Mouse (Mus musculus) limb, embryonic 10.5 days (tissue): ENCODE results near the gene Tanc2. TPM values are rescaled to one million over a fixed set of nuclear protein-coding genes. Genes with fewer than 3 reads are reported as not detected.

Experiments used
- DNase-seq: peaks from one replicate; pipeline ENCODE4 v3.0.0-alpha.2; 2017; ENCODE audit warnings: low spot score
- H3K27ac ChIP-seq: fragments of 300-500 bp; sonication (generic); 2 replicates; pipeline ENCODE4 v1.5.1; 2016; ENCODE audit warnings: mild to moderate bottlenecking
- H3K27me3 ChIP-seq: fragments of 300-500 bp; sonication (generic); 2 replicates; pipeline ENCODE4 v1.6.1; 2016; ENCODE audit warnings: low read depth, mild to moderate bottlenecking; ENCODE audit not compliant: poor library complexity, severe bottlenecking
- H3K36me3 ChIP-seq: fragments of 300-500 bp; sonication (generic); 2 replicates; pipeline ENCODE4 v1.6.1; 2016; ENCODE audit warnings: mild to moderate bottlenecking, moderate library complexity
- H3K4me1 ChIP-seq: fragments of 300-500 bp; sonication (generic); 2 replicates; pipeline ENCODE4 v1.6.1; 2016
- H3K4me3 ChIP-seq: fragments of 300-500 bp; sonication (generic); 2 replicates; pipeline ENCODE4 v1.5.1; 2016; ENCODE audit warnings: mild to moderate bottlenecking, moderate library complexity
- H3K9me3 ChIP-seq: fragments of 300-500 bp; sonication (generic); replicated peaks from 2 replicates; pipeline ENCODE4 v1.6.1; 2016; ENCODE audit warnings: mild to moderate bottlenecking
- WGBS: fragments of 180-500 bp; shearing (Covaris S2); methylation state at CpG from one replicate; pipeline ENCODE4 v1.1.7; 2016; 5-methylcytosine and 5-hydroxymethylcytosine counted together
- polyA plus RNA-seq: library from polyadenylated mRNA; unstranded; fragments of >200 nt; fragmentation: Nextera tagmentation; extraction: Ambion mirVana; gene quantifications from 2 replicates; pipeline ENCODE4 v1.2.1, GENCODE M21; 2016

Gene Tanc2
- polyA plus RNA-seq, 1 experiment from 2014 or later: 4.3 TPM

DNA sequence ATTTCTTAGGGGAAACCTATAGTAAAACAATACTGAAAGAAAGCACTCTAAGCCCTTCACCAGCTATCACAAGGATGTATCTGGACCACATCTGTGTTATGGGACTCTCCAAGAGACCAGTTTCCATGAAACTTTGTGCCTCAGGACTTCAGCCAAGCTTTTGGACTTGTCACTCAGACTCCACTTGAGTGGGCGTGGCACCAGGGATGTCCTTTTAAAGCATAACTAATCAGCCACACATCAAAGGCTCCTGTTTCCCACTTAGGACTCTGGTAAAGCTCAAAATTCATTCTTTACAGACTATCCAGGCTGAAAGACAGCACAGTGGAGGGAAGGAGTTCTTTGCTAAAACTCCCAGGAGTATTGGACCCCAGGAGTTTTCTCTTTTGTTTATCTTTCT is 89.2 kb downstream of the Tanc2 start:
- H3K27me3 ChIP-seq: no peaks in the 10 kb centered on the region
- WGBS: 74% methylated on average over 1 of the region's 1 CpGs
- no peak for DNase-seq
- no peaks in the 10 kb centered on the region for H3K9me3 ChIP-seq
- H3K4me3 ChIP-seq: no peak overlapping the region
- H3K27ac ChIP-seq: no peak overlapping the region
- no peaks in the 10 kb centered on the region for H3K4me1 ChIP-seq
- no peaks in the 10 kb centered on the region for H3K36me3 ChIP-seq

DNA sequence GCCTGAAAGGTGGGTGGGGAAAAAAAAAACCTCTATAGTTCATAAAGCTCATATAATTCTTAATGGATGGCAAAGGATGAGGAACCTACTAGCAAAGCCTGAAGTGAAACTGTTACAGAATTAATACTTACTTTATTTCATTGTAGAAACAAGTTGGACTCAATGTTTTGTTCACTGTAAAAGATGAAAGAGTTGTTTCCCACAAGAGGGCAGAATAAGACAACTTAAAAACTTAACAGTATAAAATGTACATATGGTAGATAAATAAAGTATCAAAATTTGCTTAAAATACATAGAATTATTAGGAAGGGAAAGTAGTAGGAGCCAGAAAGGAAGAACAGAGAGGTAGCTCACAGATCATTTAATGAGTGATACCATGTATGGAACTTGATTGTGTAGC is 95.0 kb downstream of the Tanc2 start:
- no peak overlapping the region for H3K27ac ChIP-seq
- no peaks in the 10 kb centered on the region for H3K4me1 ChIP-seq
- no peaks in the 10 kb centered on the region for H3K27me3 ChIP-seq
- H3K4me3 ChIP-seq: no peak overlapping the region
- DNase-seq: no peak
- no peaks in the 10 kb centered on the region for H3K36me3 ChIP-seq
- H3K9me3 ChIP-seq: no peaks in the 10 kb centered on the region

DNA sequence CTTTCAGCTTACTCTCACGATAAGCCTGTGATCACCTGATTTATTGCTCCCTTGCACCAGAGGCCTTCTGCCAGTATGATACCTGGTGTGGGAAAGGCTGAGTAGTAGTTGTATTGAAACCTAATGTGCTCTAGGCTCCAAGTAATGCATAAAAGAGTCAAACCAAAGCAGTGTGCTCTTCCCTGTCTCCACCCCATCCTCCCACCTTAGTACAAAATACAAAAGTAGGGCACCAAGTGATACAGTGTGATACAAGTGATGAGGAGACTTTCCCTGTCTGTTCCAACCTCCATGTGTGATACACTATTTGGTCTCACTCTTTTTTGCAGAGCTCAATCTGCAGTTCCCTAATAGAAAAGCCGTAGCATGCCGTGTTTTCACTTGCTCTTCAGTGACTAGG is 110.7 kb downstream of the Tanc2 start:
- no peaks in the 10 kb centered on the region for H3K36me3 ChIP-seq
- no peak for DNase-seq
- H3K27ac ChIP-seq: no peak overlapping the region
- no peaks in the 10 kb centered on the region for H3K9me3 ChIP-seq
- no peak overlapping the region for H3K4me3 ChIP-seq
- H3K27me3 ChIP-seq: no peaks in the 10 kb centered on the region
- no peaks in the 10 kb centered on the region for H3K4me1 ChIP-seq
- WGBS: 72% methylated on average over 3 of the region's 3 CpGs

DNA sequence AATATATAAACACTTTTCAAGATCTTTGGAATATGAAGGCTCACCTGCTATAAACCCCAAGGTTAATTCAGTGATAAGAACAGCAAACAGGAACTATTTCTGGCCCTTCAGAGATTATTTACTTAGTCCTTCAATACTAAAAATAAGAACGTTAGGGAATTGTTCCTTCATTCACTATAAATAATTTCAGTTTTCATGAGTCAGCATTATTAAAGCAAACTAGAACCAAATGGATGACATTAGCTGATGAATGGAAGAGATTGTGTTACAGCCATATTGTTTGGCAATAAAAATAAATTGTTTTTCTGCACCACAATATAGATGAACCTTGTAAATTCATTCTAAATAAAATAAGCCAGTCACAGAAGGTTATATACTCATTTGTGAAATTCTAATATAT is 129.9 kb downstream of the Tanc2 start:
- WGBS: 88% methylated on average over 1 of the region's 1 CpGs
- H3K4me3 ChIP-seq: no peak overlapping the region
- H3K27me3 ChIP-seq: no peaks in the 10 kb centered on the region
- no peaks in the 10 kb centered on the region for H3K9me3 ChIP-seq
- H3K36me3 ChIP-seq: no peaks in the 10 kb centered on the region
- no peak for DNase-seq
- no peak overlapping the region for H3K27ac ChIP-seq
- no peaks in the 10 kb centered on the region for H3K4me1 ChIP-seq

DNA sequence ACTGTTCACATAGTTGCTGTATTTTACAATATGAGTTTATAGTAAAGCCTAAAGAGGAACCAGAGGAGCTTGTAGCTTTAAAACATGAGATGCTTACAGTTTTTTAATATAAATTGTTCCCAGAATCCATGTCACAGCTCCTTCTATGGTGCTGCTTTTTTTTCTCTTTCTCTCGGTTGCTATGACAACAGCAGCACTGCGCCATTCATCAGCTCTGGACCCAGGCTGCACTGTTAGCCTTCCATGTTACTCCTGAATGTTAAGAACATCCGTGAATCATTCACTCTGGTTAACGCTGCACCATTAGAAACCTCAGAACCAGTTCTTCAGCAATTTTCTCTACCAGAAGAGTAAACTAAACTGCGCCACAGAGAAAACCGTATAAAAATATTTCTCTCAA is 141.8 kb downstream of the Tanc2 start:
- Histone ChIP-seq H3K36me3 (no peaks in the 10 kb centered on the region), H3K27ac (no peak overlapping the region), H3K9me3 (no peaks in the 10 kb centered on the region), H3K27me3 (no peaks in the 10 kb centered on the region), H3K4me1 (no peaks in the 10 kb centered on the region), H3K4me3 (no peak overlapping the region)
- WGBS: 77% methylated on average over 6 of the region's 6 CpGs
- DNase-seq: no peak

DNA sequence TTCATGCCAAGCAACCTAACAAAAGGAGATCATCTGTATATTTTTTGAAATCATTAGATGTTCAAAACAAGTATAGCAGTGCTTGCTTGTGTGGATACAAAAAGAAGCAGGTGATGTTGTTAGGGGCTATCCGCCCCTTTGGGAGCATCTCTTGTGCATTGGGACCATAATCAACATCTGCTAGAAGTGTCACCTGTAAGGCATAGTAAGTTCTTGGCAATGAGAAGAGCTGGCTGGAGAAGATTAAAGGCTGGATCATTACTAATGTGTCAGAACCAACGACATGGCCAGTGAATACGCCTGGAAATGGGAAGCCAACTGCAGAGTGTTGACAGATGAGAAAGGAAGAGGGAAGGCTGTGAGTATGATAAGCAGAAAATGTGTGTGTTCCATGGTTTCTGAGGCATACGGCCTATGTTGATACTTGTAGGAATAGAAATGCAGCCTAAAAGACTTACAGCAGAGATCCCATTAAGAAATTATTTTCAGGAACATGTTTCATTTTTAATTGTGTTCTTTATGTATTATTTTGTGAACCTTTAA is 142.3 kb downstream of the Tanc2 start:
- no peaks in the 10 kb centered on the region for H3K27me3 ChIP-seq
- H3K27ac ChIP-seq: no peak overlapping the region
- no peak for DNase-seq
- 62% methylated on average over 4 of the region's 4 CpGs for WGBS
- no peaks in the 10 kb centered on the region for H3K4me1 ChIP-seq
- no peaks in the 10 kb centered on the region for H3K36me3 ChIP-seq
- no peak overlapping the region for H3K4me3 ChIP-seq
- no peaks in the 10 kb centered on the region for H3K9me3 ChIP-seq

DNA sequence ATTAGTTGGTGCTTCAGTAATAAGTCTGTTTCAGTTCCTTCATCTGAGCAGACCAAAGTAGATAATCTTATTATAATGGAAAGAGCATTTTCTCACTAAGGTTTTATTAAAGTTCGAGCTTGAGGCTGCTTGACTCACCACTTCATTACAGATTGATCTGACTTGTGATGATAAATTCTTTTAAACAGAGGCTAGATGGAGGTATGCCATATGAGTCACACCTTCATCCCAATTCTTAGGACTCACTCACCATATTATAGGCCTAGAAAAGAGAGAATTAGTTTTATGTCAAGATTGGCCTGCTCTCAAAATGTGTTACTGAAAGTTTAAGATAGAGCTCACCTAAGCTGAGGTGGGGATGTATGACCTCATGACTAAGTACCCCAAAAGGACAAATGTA is 153.4 kb downstream of the Tanc2 start:
- Histone ChIP-seq H3K27ac (no peak overlapping the region), H3K4me1 (no peaks in the 10 kb centered on the region), H3K9me3 (no peaks in the 10 kb centered on the region), H3K36me3 (no peaks in the 10 kb centered on the region), H3K4me3 (no peak overlapping the region), H3K27me3 (no peaks in the 10 kb centered on the region)
- WGBS: 81% methylated on average over 1 of the region's 1 CpGs
- DNase-seq: no peak

DNA sequence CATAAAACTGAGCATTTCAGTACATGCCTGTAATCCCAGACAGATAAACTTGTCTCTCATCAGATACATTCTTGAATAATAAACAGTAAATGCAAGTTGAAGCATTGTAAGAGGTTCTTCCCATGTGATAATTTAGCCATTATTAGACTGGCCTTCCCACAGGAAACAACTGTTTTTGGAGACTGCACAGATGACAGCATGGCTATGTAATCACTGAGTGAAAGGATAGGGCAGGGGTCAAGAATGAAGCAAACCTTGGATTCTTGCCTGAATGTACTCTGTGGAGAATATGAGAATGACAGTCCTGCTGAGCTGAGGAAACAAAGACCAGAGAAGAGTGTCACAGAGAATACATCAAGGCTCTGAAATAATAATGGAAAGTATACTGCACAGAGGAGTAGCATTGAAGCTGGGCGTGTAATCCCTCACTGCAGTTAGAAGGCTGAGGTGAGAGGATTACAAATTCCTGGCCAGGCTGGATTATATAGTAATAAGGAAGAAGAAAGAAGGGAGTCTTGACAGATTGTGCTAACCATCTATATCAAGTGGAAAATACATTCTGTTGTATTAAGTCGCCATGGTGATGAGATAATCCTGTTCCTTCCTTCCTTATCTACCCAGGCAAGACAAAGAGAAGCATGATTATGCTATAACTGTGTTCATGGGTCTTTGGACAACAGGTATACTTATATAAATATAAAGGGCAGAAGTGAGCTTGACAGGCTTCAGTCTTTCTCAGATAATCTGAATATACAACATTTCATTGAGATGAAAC is 159.7 kb downstream of the Tanc2 start:
- DNase-seq: no peak
- whole genome bisulfite sequencing: 84% methylated on average over 2 of the region's 2 CpGs
- no peak overlapping the region for H3K27ac ChIP-seq
- H3K36me3 ChIP-seq: no peaks in the 10 kb centered on the region
- no peaks in the 10 kb centered on the region for H3K27me3 ChIP-seq
- no peaks in the 10 kb centered on the region for H3K9me3 ChIP-seq
- no peak overlapping the region for H3K4me3 ChIP-seq
- H3K4me1 ChIP-seq: no peaks in the 10 kb centered on the region

DNA sequence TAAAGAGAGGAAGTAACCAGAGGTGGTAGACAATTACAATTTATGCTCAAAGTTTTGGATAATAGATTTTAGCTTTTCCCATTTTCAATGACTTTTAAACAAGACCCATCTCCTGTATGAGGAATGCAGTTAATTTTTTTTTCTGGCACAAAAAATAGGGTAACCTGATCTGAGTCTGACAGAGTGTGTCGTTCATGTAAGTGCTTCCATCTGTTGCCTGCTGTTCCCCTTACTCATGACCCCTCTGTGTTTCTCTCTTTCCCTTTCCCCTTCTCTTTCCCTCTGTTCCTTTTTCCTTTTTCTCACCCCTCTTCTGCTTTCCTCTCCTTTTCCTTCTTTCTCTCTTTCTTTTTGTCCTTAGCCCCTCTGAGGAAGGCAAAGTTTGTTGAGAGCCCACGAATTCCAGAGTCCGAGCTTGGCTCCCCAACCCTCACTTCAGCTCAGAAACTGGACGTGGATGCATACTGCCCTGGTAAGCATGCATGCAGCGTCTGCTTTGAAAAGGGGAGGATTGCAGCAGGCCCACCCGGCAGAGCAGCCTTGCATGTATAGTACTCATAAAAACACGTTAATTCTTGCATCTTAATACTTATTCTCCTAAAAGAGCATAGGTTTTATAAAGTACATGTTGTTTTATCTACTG is 168.9 kb downstream of the Tanc2 start:
- no peaks in the 10 kb centered on the region for H3K9me3 ChIP-seq
- peak overlapping the region; percentile 83 for H3K27ac ChIP-seq
- H3K36me3 ChIP-seq: no peaks in the 10 kb centered on the region
- no peaks in the 10 kb centered on the region for H3K27me3 ChIP-seq
- DNase-seq: peak; percentile 34
- H3K4me1 ChIP-seq: peaks cover 18% of the 10 kb centered on the region
- WGBS: 26% methylated on average over 7 of the region's 7 CpGs
- H3K4me3 ChIP-seq: peak overlapping the region; percentile 35

DNA sequence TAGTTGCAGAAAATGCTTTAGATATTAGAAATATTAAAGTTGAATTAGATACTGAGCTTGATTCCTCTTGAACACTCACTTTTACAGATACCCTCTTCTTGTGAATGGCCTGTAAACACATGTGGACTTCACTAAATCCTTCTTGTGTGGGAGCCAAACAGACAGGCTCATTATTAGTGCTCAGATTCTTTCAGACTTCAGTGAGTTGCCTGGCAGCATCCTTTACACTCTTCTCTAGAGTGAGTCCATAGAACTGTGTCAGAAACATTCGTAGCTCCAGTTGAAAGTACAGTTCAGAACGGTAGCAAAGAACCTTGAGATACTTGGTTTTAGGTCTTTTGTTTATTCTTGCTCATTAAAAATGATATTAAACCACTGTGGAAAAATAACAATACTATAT is 169.6 kb downstream of the Tanc2 start:
- no peak for DNase-seq
- H3K36me3 ChIP-seq: no peaks in the 10 kb centered on the region
- peak overlapping the region; percentile 83; the same call in 1 of the 2 replicates for H3K27ac ChIP-seq
- H3K9me3 ChIP-seq: no peaks in the 10 kb centered on the region
- no peaks in the 10 kb centered on the region for H3K27me3 ChIP-seq
- H3K4me1 ChIP-seq: peaks cover 18% of the 10 kb centered on the region
- no peak overlapping the region for H3K4me3 ChIP-seq
- WGBS: 67% methylated on average over 2 of the region's 2 CpGs

DNA sequence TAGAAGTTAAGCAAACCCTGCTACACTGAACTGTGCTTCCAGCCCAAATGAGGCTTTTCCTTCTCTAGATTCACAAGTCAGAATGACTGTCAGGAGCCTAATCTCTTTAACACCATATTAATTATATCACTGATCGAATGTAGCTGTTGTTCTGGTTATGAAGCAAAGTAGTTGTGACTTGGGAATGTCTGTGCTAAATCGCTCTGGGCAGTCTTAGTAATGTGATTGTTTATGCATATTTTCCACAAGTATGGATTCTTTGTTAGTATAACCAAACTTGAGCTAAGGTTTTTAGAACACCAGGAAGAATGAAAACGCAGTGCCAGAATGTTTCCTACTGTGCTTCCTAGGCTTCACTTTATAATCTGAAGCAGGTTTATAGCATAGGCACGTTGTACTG is 170.6 kb downstream of the Tanc2 start:
- Histone ChIP-seq H3K27me3 (no peaks in the 10 kb centered on the region), H3K4me3 (no peak overlapping the region), H3K9me3 (no peaks in the 10 kb centered on the region), H3K36me3 (no peaks in the 10 kb centered on the region), H3K4me1 (peaks cover 18% of the 10 kb centered on the region), H3K27ac (no peak overlapping the region)
- DNase-seq: no peak
- WGBS: 68% methylated on average over 4 of the region's 4 CpGs

DNA sequence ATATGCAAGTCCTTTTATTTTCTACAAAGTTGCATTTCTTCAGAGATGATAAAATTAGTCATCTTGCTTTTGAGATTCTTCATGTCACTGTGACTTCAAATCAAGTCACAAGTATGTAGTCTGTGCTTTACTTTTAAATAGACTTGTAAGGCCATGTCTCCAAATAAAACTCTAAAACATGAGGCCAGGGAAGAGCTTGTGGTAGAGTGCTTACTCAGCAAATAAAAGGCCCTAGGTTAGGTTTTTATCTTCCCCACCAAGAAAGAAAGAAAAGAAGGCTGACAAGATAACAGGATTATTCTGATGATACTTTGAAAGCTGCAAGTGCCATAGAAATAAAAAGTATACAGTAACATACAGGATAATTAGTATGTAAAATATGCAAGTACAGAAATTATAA is 188.0 kb downstream of the Tanc2 start:
- Histone ChIP-seq H3K27me3 (no peaks in the 10 kb centered on the region), H3K4me3 (no peak overlapping the region), H3K36me3 (0 out of 2 replicates have a peak, but pooled peaks cover 3% of the 10 kb centered on the region), H3K4me1 (no peaks in the 10 kb centered on the region), H3K27ac (no peak overlapping the region), H3K9me3 (no peaks in the 10 kb centered on the region)
- DNase-seq: no peak

DNA sequence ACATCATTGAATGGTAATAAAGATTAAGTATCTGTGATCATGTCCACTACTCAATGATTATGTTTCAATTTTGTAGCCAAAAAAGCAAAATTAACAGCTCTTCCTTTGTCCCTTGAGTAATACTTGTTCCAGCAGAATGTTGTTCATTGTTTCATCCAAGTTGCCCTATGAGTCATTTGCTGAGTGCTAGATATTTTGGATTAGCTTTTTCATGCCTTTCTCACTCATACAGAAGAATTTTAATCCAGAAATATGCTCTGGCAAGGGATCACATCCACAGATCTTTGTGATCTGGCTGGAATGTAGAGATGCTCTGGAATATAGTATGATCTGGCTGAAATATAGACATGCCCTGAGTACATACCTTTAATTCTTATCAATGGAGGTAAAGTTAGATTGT is 202.7 kb downstream of the Tanc2 start:
- Histone ChIP-seq H3K9me3 (no peaks in the 10 kb centered on the region), H3K4me1 (no peaks in the 10 kb centered on the region), H3K36me3 (no peaks in the 10 kb centered on the region), H3K27me3 (no peaks in the 10 kb centered on the region), H3K27ac (no peak overlapping the region), H3K4me3 (no peak overlapping the region)
- DNase-seq: no peak
